Mouse (Mus musculus): ENCODE measurements around the gene Calcb. TPM values are rescaled to one million over a fixed set of nuclear protein-coding genes. Genes with fewer than 3 reads are reported as not detected.

The Calcb gene
- polyA plus RNA-seq (2014; fragmentation: Illumina TruSeq; extraction: RNeasy Lipid Tissue Mini Kit (QIAGEN cat#74804); ENCODE audit: low read depth, low replicate concordance) = not detected

GRCm38 (mm10) chr7:114718300-114718699 lies at the start of gene Calcb:
Calcb (plus strand) TSS chr7:114718643.

GRCm38 (mm10) chr7:114743022-114743780 lies 24.8 kb downstream of the Calcb start, which contains the start of gene Insc:
Insc (plus strand) TSS chr7:114743694.

Other genes starting within 250 kb of the Calcb start
- 9.9 TPM for gene Cyp2r1, start 155.7 kb upstream of the Calcb start, polyA plus RNA-seq (2014; fragmentation: Illumina TruSeq; extraction: RNeasy Lipid Tissue Mini Kit (QIAGEN cat#74804); ENCODE audit: low read depth, low replicate concordance)
- 5.2 TPM for gene Calca, start 82.3 kb upstream of the Calcb start, polyA plus RNA-seq (2014; fragmentation: Illumina TruSeq; extraction: RNeasy Lipid Tissue Mini Kit (QIAGEN cat#74804); ENCODE audit: low read depth, low replicate concordance)
- 3.0 TPM for gene Insc, start 25.1 kb downstream of the Calcb start, polyA plus RNA-seq (2014; fragmentation: Illumina TruSeq; extraction: RNeasy Lipid Tissue Mini Kit (QIAGEN cat#74804); ENCODE audit: low read depth, low replicate concordance)

Measured in kidney, adult 10 weeks (tissue).